Mouse (Mus musculus) liver, embryonic 13.5 days (tissue): ENCODE measurements at regions not wholly inside any gene's neighbourhood (a gene's known extent, or its start where the extent isn't known, plus 50 kb on each side); places are given as distances from the start of the nearest gene placed in this dataset.

Experiments
- ATAC-seq: fragments of 200-750 bp; cut with Nextera tagmentation; 2 replicates; pipeline ENCODE4 v1.8.0; 2017; ENCODE audit warnings: low read depth, mild to moderate bottlenecking, moderate number of reproducible peaks, moderate library complexity
- DNase-seq: peaks from one replicate; pipeline ENCODE4 v3.0.0; 2022
- H3K27ac ChIP-seq: fragments of 300-500 bp; sonication (generic); 2 replicates; pipeline ENCODE4 v1.5.1; 2015; ENCODE audit warnings: moderate library complexity, mild to moderate bottlenecking, inconsistent platforms
- H3K27me3 ChIP-seq: fragments of 300-500 bp; sonication (generic); 2 replicates; pipeline ENCODE4 v1.6.1; 2015; ENCODE audit warnings: mild to moderate bottlenecking, inconsistent platforms
- H3K36me3 ChIP-seq: fragments of 300-500 bp; sonication (generic); 2 replicates; pipeline ENCODE4 v1.6.1; 2015; ENCODE audit warnings: mild to moderate bottlenecking, inconsistent platforms
- H3K4me1 ChIP-seq: fragments of 300-500 bp; sonication (generic); replicated peaks from 2 replicates; pipeline ENCODE4 v1.6.1; 2015; ENCODE audit warnings: inconsistent platforms
- H3K4me2 ChIP-seq: fragments of 300-500 bp; sonication (generic); 2 replicates; pipeline ENCODE4 v1.6.1; 2015; ENCODE audit warnings: inconsistent platforms, mild to moderate bottlenecking, moderate library complexity
- H3K4me3 ChIP-seq: fragments of 300-500 bp; sonication (generic); replicated peaks from 2 replicates; pipeline ENCODE4 v1.5.1; 2015; ENCODE audit warnings: mild to moderate bottlenecking, inconsistent platforms
- H3K9ac ChIP-seq: fragments of 300-500 bp; sonication (generic); 2 replicates; pipeline ENCODE4 v1.6.1; 2015; ENCODE audit warnings: mild to moderate bottlenecking, inconsistent platforms
- H3K9me3 ChIP-seq: fragments of 300-500 bp; sonication (generic); replicated peaks from 2 replicates; pipeline ENCODE4 v1.6.1; 2016; ENCODE audit warnings: inconsistent platforms
- WGBS: fragments of 180-500 bp; shearing (Covaris S2); methylation state at CpG from one replicate; pipeline ENCODE4 v1.1.7; 2015; ENCODE audit not compliant: insufficient replicate concordance; 5-methylcytosine and 5-hydroxymethylcytosine counted together

DNA sequence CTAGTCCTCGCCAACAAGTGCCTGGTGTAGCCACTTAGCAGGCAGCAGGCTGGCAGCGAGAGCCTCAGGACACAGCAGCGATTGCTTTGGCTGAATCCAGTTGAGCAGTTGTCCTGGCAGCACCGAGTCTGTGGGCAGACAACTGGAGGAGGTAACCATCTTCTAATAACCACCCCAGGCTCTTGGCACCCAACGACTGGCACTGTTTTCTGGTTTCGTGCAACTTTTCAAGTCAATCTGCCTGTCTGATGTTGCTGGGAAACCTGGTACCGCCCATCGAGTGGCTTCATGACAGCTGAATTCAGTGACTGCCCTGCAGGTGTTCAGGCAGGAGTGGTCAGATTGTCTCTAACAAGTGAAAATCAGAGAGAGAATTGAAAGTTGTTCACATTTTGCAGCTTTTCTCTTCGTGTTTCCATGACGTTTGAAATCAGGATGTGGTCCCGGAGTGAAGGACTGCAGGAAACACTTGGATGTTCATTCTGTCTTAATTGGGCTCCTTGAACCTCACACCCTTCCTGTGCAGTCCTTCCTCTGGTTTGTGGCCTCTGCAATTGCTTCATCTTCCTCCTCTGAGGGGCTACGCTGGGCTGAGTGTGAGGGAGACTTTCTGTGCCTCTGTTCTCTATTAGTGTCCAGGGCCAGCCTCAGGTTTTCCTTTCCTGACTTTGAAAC is 58.1 kb upstream of the Cdkn2b start:
- H3K4me1 ChIP-seq = peaks cover 3% of the 10 kb centered on the region; the same call in 1 of the 2 replicates
- no peaks in the 10 kb centered on the region for H3K36me3 ChIP-seq
- H3K27me3 ChIP-seq = peaks cover 8% of the 10 kb centered on the region; the same call in 1 of the 2 replicates
- no peak overlapping the region for H3K27ac ChIP-seq
- no peak overlapping the region for H3K9ac ChIP-seq
- no peak overlapping the region for H3K4me2 ChIP-seq
- DNase-seq (no peak), ATAC-seq (no peak)
- no peaks in the 10 kb centered on the region for H3K9me3 ChIP-seq
- WGBS = 41% methylated on average over 12 of the region's 12 CpGs
- no peak overlapping the region for H3K4me3 ChIP-seq

DNA sequence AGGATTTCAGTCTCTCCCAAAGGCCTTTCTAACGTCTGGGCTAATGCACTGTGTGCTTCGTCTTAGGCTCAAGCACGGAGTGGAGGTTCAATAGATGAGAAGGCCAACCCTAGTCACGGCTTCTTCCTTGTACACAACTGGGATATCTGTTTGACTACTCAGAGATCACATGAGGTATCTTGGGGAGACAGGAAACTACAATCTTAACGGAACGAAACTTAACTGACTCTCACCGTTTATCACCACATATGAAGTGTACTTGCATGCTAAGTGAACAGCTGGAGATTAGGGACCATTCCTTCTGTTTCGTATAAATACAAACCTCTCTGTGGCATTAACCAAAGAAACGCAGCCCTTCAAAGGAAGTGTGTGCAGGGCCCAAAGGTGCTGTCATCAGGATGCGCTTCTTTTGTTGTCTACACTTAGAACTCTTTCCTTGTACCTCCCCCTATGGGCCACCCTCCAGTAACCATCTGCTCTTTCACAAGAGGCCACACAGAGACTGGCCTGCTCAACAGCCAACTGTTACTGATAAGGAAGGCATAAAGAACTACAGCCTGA is 55.8 kb upstream of the Cdkn2b start:
- ATAC-seq (0 out of 2 replicates have a peak, but pooled peaks have one; percentile 47), DNase-seq (no peak)
- H3K4me2 ChIP-seq = no peak overlapping the region
- no peak overlapping the region for H3K4me3 ChIP-seq
- peaks cover 11% of the 10 kb centered on the region; the same call in 1 of the 2 replicates for H3K27me3 ChIP-seq
- no peaks in the 10 kb centered on the region for H3K36me3 ChIP-seq
- H3K4me1 ChIP-seq = peaks cover 3% of the 10 kb centered on the region; the same call in 1 of the 2 replicates
- H3K9me3 ChIP-seq = no peaks in the 10 kb centered on the region
- no peak overlapping the region for H3K9ac ChIP-seq
- WGBS = 30% methylated on average over 10 of the region's 10 CpGs
- no peak overlapping the region for H3K27ac ChIP-seq

DNA sequence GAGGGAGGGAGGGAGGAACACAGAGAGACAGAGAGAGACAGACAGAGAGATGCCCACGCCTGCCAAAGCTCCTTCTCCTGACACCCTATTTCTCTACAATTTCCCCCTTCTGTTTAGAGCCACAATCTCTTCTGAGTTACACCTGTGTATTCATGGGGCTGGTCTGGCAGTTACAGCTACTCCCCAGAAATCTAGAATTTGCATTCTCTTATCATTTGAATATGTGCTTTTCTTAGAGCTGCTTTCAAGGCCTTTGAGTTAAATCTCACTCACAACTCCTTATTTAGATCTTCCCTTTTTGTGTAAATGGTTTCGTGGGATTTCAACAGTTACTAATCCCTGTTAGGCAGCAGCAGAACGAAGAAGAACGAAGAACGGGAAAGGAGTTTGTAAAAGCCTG is 55.0 kb upstream of the Cdkn2b start:
- H3K4me1 ChIP-seq = peaks cover 3% of the 10 kb centered on the region; the same call in 1 of the 2 replicates
- H3K27ac ChIP-seq = no peak overlapping the region
- no peak overlapping the region for H3K4me3 ChIP-seq
- no peak for DNase-seq
- H3K9ac ChIP-seq = no peak overlapping the region
- 29% methylated on average over 5 of the region's 5 CpGs for WGBS
- ATAC-seq = no peak
- H3K36me3 ChIP-seq = no peaks in the 10 kb centered on the region
- H3K27me3 ChIP-seq = peaks cover 11% of the 10 kb centered on the region; the same call in 1 of the 2 replicates
- H3K4me2 ChIP-seq = no peak overlapping the region
- H3K9me3 ChIP-seq = no peaks in the 10 kb centered on the region

DNA sequence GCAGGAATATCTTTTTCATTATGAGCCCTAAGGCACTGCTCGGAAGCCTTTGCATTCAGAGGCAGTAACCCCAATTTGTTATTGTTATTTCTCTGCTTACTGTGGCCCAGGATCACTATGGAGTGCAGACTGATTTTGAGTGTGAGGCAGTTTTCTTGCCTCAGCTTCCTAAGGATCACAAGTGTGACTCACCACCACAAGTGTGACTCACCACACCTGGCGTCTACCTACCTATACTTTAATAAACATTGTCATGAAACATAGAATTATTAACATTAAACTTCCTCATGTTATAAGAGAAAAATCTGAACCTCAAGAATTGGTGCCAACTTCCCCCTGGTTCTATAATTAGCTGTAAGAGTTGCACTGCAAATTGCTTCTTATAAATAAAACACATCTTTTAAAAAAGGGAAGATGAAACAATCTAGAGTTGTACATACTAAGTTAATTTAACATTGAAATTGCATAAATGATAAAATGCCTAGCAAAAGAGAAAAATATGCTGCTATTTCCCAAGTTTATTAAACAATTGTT is 52.4 kb upstream of the Cdkn2b start:
- Histone ChIP-seq H3K9me3 (no peaks in the 10 kb centered on the region), H3K4me3 (no peak overlapping the region), H3K27ac (no peak overlapping the region), H3K36me3 (no peaks in the 10 kb centered on the region), H3K9ac (no peak overlapping the region), H3K4me1 (peaks cover 3% of the 10 kb centered on the region; the same call in 1 of the 2 replicates), H3K4me2 (no peak overlapping the region), H3K27me3 (peaks cover 7% of the 10 kb centered on the region; the same call in 1 of the 2 replicates)
- WGBS = 49% methylated on average over 2 of the region's 2 CpGs
- ATAC-seq (no peak), DNase-seq (no peak)

DNA sequence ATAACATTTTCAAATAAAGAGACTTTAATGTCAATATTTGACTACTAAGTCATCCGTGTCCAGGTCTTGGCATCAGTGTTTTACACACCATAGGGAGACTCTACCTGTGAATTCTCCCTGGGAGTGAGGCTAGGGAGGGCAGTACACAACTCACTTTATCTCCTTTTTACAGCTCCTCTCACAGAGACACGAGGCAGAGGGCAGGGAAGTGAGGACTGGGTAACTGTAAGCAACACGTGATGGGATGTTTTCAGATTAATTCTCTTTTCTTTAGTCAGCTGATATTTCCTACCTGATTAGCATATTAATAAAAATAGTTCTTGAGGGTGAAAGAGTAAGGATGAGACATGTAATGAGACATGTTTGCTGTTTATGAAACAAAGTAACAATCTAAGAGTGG is 51.8 kb upstream of the Cdkn2b start:
- no peak overlapping the region for H3K27ac ChIP-seq
- no peaks in the 10 kb centered on the region for H3K9me3 ChIP-seq
- no peak overlapping the region for H3K9ac ChIP-seq
- 33% methylated on average over 3 of the region's 3 CpGs for WGBS
- no peak overlapping the region for H3K4me3 ChIP-seq
- peaks cover 3% of the 10 kb centered on the region; the same call in 1 of the 2 replicates for H3K4me1 ChIP-seq
- H3K36me3 ChIP-seq = no peaks in the 10 kb centered on the region
- ATAC-seq (no peak), DNase-seq (no peak)
- H3K27me3 ChIP-seq = peaks cover 7% of the 10 kb centered on the region; the same call in 1 of the 2 replicates
- H3K4me2 ChIP-seq = no peak overlapping the region

DNA sequence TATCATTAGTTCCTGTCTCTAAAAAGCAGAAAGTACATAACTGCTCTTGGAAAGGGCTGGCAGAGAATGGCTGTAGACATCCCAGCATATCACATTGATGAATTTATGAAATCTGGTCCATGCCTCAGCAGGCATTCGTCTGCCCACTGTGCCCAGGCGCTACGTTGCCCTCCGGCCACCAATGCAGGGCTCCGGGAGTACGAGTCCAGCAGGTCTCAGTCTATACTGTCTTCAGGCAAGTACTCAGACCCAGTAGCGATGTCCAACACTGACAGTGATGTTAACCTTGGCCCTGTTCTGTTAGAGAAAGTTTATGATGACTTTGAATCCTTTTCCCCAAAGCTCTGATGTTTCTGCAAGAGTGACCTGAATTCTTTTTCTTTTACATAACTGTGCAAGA is 50.5 kb upstream of the Cdkn2b start:
- DNase-seq (no peak), ATAC-seq (no peak)
- Histone ChIP-seq H3K9ac (no peak overlapping the region), H3K36me3 (no peaks in the 10 kb centered on the region), H3K9me3 (no peaks in the 10 kb centered on the region), H3K27ac (no peak overlapping the region), H3K27me3 (peaks cover 7% of the 10 kb centered on the region), H3K4me3 (no peak overlapping the region), H3K4me2 (no peak overlapping the region), H3K4me1 (0 out of 2 replicates have a peak, but pooled peaks cover 2% of the 10 kb centered on the region)
- 73% methylated on average over 7 of the region's 7 CpGs for WGBS
